Mouse (Mus musculus) R1 (cell line): Measurements from ENCODE around the gene Gm11213.
A peak's percentile ranks its signal among the peaks of the same experiment; 100 is the strongest.

Source experiments
- DNase-seq: peaks from one replicate; pipeline ENCODE4 v3.0.0-alpha.2; 2018; ENCODE audit warnings: low read depth, low spot score

Gm11213 gene

DNA sequence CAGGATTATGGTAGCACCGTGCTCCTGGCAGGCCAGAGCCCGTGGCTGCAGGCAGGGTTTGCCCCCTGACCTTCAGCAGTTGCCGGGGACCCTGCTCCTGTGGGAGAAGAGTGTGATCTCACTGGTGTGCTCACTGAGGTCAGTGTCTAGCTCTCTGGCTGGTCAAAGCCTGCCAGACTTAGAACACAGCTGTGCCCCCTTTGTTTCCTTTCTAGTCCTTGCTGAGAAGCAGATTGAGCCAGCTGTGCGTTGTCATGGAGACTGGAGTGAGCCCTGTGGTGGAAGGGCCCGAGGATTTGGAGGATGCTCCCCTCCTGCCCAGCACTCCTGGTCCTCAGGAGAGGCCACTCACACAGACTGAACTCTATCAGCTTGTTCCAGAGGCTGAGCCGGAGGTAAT is 25.0 kb downstream of the Gm11213 start:
- DNase-seq = peak; percentile 55

GRCm38 (mm10) chr4:63579649-63580048 is 25.4 kb downstream of the Gm11213 start:
- no peak for DNase-seq

DNA sequence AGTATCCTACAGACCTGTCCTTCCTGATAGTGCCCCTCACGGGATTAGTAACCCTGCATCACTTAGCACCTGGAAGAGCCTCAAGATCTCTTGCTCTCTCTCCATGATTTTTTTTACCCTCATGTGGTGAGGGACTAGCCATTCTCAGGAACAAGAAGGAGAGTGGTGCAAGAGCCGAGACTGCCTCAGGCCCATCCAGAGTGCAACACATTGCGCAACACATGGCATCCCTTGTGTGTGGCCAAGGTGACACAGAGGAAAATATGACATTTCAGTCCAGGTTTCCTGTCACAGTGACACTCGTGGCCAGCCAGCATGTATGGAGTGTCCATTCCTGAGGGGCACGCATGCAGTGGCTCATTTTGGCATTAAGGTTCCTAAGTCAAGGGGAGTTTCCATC is 32.4 kb downstream of the Gm11213 start:
- no peak for DNase-seq

DNA sequence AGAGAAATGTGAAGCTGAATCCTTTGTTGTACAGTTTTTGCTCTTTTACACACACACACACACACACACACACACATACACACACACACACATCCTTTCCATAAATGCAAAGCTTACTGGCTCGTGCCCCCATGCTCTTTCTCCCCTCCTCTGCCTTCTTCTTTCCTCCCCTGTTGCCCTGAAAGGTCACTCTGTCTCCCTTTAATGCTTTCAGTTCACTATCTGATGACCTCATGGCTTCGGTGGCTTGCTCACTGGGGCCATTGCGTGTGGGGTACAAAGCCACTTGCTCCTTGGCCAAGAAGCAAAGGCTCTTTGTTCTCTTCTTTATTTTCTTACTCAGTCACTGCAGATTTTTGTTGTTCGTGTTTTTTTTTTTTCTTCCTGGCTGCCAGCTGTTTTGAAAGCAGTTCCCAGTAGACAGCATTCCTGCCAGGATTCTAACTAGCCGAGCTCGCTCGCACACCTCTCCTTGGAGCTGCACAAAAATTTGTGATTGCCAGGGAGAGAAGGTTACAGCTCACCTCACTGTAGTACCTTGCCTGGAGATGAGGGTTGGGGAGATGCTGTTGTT is 34.8 kb downstream of the Gm11213 start:
- DNase-seq = no peak

- no peak for DNase-seq
Observed at GRCm38 (mm10) chr4:63569322-63569721, 35.7 kb downstream of the Gm11213 start.

GRCm38 (mm10) chr4:63567712-63568390 is 37.2 kb downstream of the Gm11213 start:
- no peak for DNase-seq

GRCm38 (mm10) chr4:63562742-63563141 is 42.3 kb downstream of the Gm11213 start:
- no peak for DNase-seq

DNA sequence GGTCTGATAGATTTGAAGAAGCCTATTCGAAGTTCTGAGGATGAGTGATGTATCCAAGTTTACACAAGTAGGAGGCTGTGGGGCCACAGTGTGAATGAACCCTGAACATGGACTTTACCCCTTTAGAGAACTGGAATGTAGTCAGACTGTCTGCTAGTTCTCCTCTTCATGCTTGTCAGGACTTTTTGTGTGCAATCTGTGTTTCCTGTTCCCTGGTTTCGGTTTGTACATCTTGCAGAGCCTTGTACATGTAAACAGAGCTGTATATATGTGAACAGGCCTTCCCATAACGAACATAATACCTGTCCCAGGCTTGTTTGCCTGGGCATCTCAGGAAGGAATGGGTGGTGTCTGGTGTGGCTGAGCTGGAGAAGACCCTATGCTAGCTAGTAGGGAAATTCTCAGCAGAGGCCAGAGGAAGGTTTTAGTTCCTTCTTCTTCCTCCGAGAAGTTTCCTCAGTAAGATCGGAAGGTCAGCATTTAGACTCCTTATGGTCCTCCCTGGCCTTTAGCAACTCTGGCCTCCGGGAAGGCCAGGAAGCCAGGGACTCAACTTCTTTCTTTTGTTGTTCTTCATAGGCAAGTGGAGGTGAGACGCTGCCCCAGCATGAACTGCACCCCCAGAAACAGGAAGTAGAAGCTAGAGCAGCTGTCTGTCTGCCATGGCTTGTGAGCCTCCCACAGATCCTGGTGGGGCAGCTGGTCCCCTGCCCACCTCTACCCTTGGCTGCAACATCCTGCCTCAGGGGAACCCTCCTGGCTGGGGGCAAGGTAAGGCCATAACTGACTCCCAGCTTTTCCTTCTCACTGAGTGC is 43.0 kb downstream of the Gm11213 start:
- DNase-seq = no peak

DNA sequence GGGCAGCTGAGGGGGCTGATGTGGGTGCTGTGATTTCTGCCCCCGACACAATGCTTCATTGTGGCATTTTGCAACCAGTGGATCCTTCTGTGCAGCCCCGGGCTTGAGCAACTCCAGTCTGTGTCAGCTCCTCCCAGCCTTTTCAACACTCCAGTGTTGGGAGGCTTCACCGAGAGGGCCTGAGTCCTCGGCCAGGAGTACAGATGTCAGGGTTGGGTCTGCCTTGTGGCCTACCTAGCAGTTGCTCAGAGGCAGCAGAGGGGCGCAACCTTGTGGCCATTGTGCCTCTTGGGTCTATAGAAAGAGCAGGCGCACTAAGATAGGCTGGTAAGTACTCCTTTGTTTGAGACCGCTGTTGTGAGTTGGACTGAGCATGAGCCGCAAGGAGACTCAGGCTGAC is 45.0 kb downstream of the Gm11213 start:
- peak; percentile 49 for DNase-seq

DNA sequence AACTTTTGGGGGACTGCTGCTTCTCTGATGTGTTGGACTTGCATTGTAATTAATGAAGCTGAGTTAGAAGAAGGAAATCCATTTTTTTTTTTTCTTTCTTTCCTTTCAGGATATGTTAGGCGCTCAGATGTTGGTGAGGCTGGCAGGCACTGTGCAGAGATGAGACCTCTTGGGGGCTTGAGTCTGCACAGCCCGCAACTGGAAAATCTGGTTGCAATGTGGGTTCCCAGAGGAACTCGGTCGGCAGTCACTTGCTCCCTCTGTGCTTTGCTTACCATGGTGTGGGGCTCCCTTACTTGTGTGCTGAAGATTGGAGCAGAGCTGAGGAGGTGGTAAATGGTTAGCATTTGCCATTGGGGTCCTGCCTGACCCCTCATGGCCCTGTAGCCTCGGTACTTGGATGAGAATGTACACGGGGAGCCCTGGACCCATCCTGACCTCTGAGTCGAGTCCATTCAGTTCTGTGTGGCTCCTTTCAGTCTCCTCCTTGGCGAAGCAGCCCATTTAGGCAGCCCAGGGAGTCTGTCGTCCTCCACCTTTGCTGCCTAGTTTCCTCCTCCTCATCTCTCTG is 45.8 kb downstream of the Gm11213 start:
- peak; percentile 24 for DNase-seq

DNA sequence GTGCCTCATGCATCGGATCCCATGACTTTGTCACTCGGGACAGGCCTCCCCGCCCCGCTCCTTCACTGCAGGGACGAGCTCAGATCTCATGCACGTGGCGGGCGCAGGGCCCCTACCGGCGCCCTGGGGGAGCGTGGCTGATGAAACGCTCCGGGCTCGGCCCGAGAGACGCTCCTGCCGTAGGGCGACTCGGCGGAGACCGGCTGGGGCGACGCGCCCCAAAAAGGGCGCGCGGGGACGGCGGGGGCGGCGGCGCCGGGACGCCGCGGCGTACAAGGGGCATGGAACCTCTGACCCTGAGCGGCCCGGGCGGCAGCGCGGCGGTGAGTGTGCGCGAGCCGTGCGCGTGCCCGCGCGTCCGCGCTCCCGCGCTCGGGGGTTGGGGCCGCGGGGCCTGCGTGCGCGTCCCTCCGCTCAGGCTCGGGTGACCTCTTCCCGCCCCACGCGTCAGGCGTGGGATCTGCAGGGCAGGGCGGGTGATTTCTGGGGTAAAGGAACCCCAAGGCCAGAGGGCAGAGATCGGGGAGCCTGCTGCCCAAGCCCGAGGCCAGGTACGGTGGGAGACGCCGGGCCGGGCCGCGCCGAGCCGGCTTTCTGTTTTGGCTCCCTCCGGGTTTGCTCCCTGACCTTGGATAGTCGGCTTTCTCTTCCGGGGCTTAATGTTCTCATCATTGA is 46.5 kb downstream of the Gm11213 start, which contains the start of gene Tmem268:
Gene Tmem268, plus strand, starts transcription at position 375 of the 675 bp plus-strand sequence.
- DNase-seq = peak; percentile 77

DNA sequence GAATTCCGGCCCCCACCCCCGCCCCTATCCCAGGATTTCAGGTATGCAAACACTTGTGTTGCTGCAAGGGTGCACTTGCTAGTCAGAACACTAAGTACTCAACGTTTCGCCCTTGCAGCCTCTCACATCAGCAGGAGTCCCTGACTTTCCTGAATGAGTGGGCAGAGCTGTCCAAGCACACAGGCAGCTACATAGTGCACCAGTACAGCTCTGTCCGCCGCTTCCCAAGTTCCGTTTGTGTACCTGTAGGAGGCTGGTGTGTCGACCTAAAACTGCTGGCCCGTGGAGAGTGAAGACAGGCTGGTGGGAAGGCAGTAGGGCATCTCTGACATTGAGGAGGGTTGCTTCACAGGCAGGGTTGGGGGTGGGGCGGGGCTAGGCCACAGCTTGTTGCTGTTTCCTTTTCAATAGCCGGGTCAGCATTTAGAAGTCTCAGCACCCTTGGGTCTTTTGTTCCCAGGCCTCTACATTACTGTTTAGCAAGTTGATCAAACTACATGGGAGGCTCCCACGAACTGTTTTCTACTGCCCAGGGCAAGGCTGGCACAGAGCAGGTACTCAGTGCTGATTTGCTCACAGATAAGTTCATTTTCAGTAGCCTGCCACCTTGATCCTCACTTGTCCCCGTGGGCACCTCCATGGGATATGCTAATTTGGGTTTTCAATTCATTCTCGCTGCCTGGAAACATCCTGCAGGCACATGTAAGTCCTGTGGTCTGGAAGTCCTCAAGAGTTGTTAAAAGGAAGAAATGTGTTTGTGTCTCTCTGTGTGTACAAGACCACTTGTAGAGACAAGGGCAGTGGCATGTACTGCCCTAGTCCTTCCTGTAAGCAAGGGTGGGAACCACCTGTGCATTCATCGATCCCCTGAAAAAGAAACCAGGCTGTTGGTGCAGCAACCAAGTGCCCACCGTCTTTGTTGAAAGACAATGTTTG is 47.7 kb downstream of the Gm11213 start:
- peak; percentile 41 for DNase-seq

DNA sequence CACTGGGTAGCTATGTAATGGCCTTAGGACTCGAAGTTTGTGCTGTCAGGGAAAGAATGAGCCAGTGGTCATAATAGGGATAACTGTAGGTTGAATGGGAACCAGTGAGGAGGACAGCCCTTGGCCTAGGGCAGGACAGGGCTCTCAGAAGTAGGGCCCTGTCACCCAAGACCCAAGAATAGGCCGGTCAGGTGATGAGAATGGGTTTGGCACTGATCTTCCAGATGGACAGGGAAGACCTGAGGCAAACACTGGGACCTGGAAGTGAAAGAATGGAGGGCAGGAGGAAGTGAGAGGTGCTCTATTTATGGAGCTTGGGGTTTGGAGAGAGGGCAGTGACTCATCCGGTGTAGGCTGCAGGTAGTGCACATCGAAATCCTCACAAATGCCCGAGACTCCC is 48.4 kb downstream of the Gm11213 start:
- no peak for DNase-seq

GRCm38 (mm10) chr4:63555111-63555510 is 50.0 kb downstream of the Gm11213 start:
- no peak for DNase-seq

DNA sequence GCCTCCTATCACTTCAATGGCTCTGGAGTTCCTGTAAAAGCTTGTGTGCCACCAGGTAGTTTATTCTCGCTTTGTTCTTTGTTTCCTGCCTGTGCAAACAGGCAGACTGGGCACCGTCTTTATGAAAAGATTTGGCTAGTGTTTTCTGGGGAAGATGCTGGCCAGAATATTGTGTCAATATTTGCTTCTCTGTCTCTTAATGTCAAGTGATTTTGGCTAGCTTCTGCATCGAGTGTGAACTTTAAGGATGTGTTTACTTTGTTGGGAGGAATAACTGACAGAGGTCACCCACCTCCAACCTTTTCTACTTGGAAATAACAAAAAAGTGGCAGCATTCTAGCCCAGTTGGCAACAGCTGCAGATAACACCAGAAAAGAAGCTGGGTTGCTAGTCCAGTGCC is 50.4 kb downstream of the Gm11213 start:
- DNase-seq = no peak

GRCm38 (mm10) chr4:63553789-63554576 is 51.1 kb downstream of the Gm11213 start:
- no peak for DNase-seq

DNA sequence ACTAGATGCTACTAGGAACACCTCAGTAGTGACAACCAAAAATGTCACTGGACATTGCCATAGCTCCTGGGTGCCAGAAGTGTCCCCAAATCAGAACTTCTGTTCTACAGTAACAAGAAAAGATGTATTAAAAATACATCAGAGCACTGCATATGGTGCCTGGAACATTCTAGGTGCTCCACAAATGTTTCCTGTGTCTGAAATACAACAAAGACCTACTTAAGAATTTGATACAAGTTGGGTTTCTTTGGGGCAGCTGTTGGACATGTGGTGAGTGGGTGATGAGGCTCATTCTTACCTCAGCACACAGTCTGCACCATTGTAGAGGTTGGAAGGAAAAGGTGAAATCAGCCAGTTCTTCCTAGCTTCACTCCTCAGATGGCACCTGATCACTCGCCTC is 52.2 kb downstream of the Gm11213 start:
- DNase-seq = no peak

GRCm38 (mm10) chr4:63550908-63551307 is 54.2 kb downstream of the Gm11213 start:
- no peak for DNase-seq

DNA sequence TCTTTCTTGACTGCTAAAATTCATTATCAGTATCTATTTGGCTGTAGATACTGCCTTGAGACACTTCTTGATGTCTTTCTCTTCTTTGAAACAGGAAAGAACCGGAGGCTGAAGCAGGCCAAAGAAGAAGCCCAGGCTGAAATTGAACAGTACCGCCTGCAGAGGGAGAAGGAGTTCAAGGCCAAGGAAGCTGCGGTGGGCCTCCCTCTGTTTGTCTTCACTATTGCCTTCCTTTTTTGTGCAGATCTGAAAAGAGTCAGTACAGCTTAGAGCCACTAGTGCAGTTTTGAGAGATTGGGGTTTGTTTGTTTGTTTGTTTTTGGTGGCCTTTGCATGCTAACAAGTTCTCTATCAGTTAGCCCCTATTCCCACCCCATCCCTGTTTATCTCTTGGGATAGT is 56.6 kb downstream of the Gm11213 start:
- DNase-seq = peak; percentile 41

GRCm38 (mm10) chr4:63547799-63548198 is 57.3 kb downstream of the Gm11213 start:
- DNase-seq = no peak
